ENCODE assay signal across 39 mouse cellular contexts in the genomic region with DNA sequence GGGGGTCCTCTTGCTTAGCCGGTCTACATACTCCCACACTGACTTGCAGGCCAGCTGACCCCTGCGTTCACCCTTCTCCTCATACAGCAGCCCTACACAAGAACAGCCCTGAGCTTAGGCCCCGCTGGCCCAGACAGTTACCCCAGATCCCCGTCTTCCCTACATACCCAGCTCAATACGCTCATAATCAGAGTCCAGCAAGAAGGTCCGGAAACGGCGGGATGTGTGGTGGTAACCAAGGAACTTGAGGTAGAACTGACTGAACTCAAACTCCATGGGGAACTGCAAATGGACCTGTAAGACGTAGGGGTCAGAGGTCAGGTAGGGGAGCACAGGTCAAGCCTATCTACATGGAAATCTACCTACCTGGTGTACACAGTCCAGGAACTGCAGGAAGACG. TPM values are rescaled to one million over a fixed set of nuclear protein-coding genes. Genes with fewer than 3 reads are reported as not detected.
"Had no signal": no experiment of that assay in that cellular context is flagged by ENCODE, and none has a peak within 500 bp of the region (broad histone marks: within the 10 kb centered on the region; RNA-seq: fewer than 3 reads in every experiment).

No protein-coding gene starts in this region.

- ATAC-seq: forebrain, postnatal 0 days; intestine, embryonic 16.5 days had no signal

- H3K4me3 ChIP-seq: heart, adult 2 months; heart, embryonic 13.5 days; heart, embryonic 15.5 days; hindbrain, embryonic 13.5 days; hindbrain, embryonic 15.5 days; limb, embryonic 10.5 days; limb, embryonic 12.5 days; liver, embryonic 13.5 days had no signal

- H3K9me3 ChIP-seq: heart, embryonic 13.5 days; heart, embryonic 15.5 days; hindbrain, embryonic 13.5 days; hindbrain, embryonic 15.5 days; limb, embryonic 10.5 days; limb, embryonic 12.5 days; liver, embryonic 13.5 days had no signal

- DNase-seq: forebrain, postnatal 0 days; gastrocnemius, postnatal 14 days; gastrocnemius, postnatal 36 days; heart, adult 2 months; heart, postnatal 14 days; heart, postnatal 36 days; kidney, adult 11 months; kidney, adult 2 months; kidney, postnatal 14 days; kidney, postnatal 36 days; layer of hippocampus, adult 9-11 months; layer of hippocampus, postnatal 36 days; liver, embryonic 13.5 days had no signal

- H3K27me3 ChIP-seq: heart, embryonic 13.5 days; heart, embryonic 15.5 days; hindbrain, embryonic 13.5 days; hindbrain, embryonic 15.5 days; limb, embryonic 12.5 days; liver, embryonic 13.5 days had no signal

- H3K4me1 ChIP-seq: hindbrain, embryonic 13.5 days; hindbrain, embryonic 15.5 days; limb, embryonic 10.5 days; limb, embryonic 12.5 days had no signal

- H3K27ac ChIP-seq: heart, adult 2 months; heart, embryonic 13.5 days; heart, embryonic 15.5 days; hindbrain, embryonic 13.5 days; hindbrain, embryonic 15.5 days; hindbrain, postnatal 0 days; limb, embryonic 10.5 days; limb, embryonic 12.5 days had no signal

- H3K9ac ChIP-seq: forebrain, postnatal 0 days; heart, embryonic 13.5 days; heart, embryonic 15.5 days; hindbrain, embryonic 13.5 days; hindbrain, embryonic 15.5 days; limb, embryonic 12.5 days; liver, embryonic 13.5 days had no signal

- H3K4me2 ChIP-seq: heart, embryonic 11.5 days; heart, embryonic 13.5 days; heart, embryonic 15.5 days; hindbrain, embryonic 13.5 days; hindbrain, embryonic 15.5 days; limb, embryonic 12.5 days; liver, embryonic 13.5 days had no signal

RNA-seq across cellular contexts. Expression of a gene that starts 28.7 kb away (rescaled TPM):
- total RNA-seq: forebrain, postnatal 0 days; gastrocnemius, adult 18-20 months; gastrocnemius, adult 8-10 months; gastrocnemius, postnatal 14 days; gastrocnemius, postnatal 36 days; heart, adult 2 months; heart, postnatal 14 days; heart, postnatal 36 days; hematopoietic stem cell, adult 5-6 weeks; hindbrain, postnatal 0 days; layer of hippocampus, adult 18-20 months; layer of hippocampus, adult 8-10 months; layer of hippocampus, postnatal 14 days; layer of hippocampus, postnatal 36 days; left cerebral cortex, adult 18-20 months; left cerebral cortex, adult 8-10 months; left cerebral cortex, postnatal 14 days; left cerebral cortex, postnatal 36 days; liver, adult 2 months had no signal
- polyA plus RNA-seq: forebrain, postnatal 0 days; heart, adult 2 months; heart, postnatal 0 days; hindbrain, embryonic 13.5 days; hindbrain, embryonic 15.5 days; hindbrain, postnatal 0 days; liver, adult 2 months had no signal

RNA-seq across cellular contexts. Expression of a gene that starts 40.4 kb away (rescaled TPM):
- total RNA-seq: forebrain, postnatal 0 days; gastrocnemius, adult 8-10 months; gastrocnemius, postnatal 14 days; gastrocnemius, postnatal 36 days; heart, adult 2 months; heart, postnatal 14 days; heart, postnatal 36 days; hematopoietic stem cell, adult 5-6 weeks; hindbrain, postnatal 0 days; layer of hippocampus, adult 18-20 months; layer of hippocampus, adult 8-10 months; layer of hippocampus, postnatal 14 days; layer of hippocampus, postnatal 36 days; left cerebral cortex, adult 18-20 months; left cerebral cortex, adult 8-10 months; left cerebral cortex, postnatal 14 days; left cerebral cortex, postnatal 36 days had no signal
- polyA plus RNA-seq: forebrain, postnatal 0 days; gonadal fat pad, adult 2 months; heart, adult 2 months; heart, embryonic 11.5 days; heart, embryonic 13.5 days; heart, postnatal 0 days; hindbrain, embryonic 11.5 days; hindbrain, embryonic 13.5 days; hindbrain, embryonic 15.5 days; hindbrain, postnatal 0 days; intestine, embryonic 14.5 days; large intestine, adult 2 months; limb, embryonic 10.5 days; limb, embryonic 12.5 days; limb, embryonic 14.5 days had no signal
